Mouse (Mus musculus): ENCODE measurements around the gene Lyg2. TPM values are rescaled to one million over a fixed set of nuclear protein-coding genes. Genes with fewer than 3 reads are reported as not detected.

The Lyg2 gene
- total RNA-seq, 2 experiments from 2014 or later, result not detected

Other genes with a start within 250 kb of the Lyg2 start
- gene 2010300C02Rik, start 196.4 kb downstream of the Lyg2 start, total RNA-seq (2021), result under 1 TPM; 0.53 to 0.73 TPM
- gene Tsga10, start 50.1 kb downstream of the Lyg2 start, total RNA-seq (2021), result 1 to 10 TPM; 3.5 to 4.3 TPM
- 10 to 100 TPM; 10.4 to 11.0 TPM for gene Lipt1, start 44.8 kb downstream of the Lyg2 start, total RNA-seq (2021)
- 1 to 10 TPM; 4.7 to 5.1 TPM for gene Mitd1, start 26.1 kb downstream of the Lyg2 start, total RNA-seq (2021)
- gene Mrpl30, start 26.0 kb downstream of the Lyg2 start, total RNA-seq (2021), result 100 to 1,000 TPM; 384 to 394 TPM
- gene Lyg1, start 41.3 kb upstream of the Lyg2 start, total RNA-seq (2021), result not detected
- 10 to 100 TPM; 52.6 to 57.2 TPM for gene Txndc9, start 81.4 kb upstream of the Lyg2 start, total RNA-seq (2021)
- 10 to 100 TPM; 42.9 to 45.7 TPM for gene Eif5b, start 81.5 kb upstream of the Lyg2 start, total RNA-seq (2021)
- gene Rev1, start 213.3 kb upstream of the Lyg2 start, total RNA-seq (2021), result 10 to 100 TPM; 12.0 to 16.4 TPM

Data from heart, postnatal 25 days (tissue).